Mouse (Mus musculus): ENCODE results near the gene Pcyt2.
A peak's percentile ranks its signal among the peaks of the same experiment; 100 is the strongest.
"Not testable (repeated sequence)": the region's sequence is repeated elsewhere in the genome, so short reads cannot be mapped to it uniquely, and the experiment has no call there.

Pcyt2 gene

GRCm38 (mm10) chr11:120615167-120615566, 2.6 kb downstream of the Pcyt2 start:
- peak in 1 of 2 experiments; percentile 22 for DNase-seq

- peak in 1 of 2 experiments; percentile 33 for DNase-seq
Measured at GRCm38 (mm10) chr11:120613976-120614375, 3.8 kb downstream of the Pcyt2 start.

- peak in 1 of 2 experiments; percentile 19 for DNase-seq
Measured at GRCm38 (mm10) chr11:120613481-120613972, 4.2 kb downstream of the Pcyt2 start.

GRCm38 (mm10) chr11:120612763-120613162, 5.0 kb downstream of the Pcyt2 start:
- peak; percentile 91 to 95 for DNase-seq

- DNase-seq, result no peak
Measured at GRCm38 (mm10) chr11:120610477-120611046, 7.2 kb downstream of the Pcyt2 start.

GRCm38 (mm10) chr11:120609250-120609649, 8.5 kb downstream of the Pcyt2 start:
- DNase-seq, result no peak

- DNase-seq, result no peak
Measured at GRCm38 (mm10) chr11:120608241-120609034, 9.3 kb downstream of the Pcyt2 start, which contains the start of gene Npb. Gene Npb (plus strand): TSS chr11:120608477.

- DNase-seq, result no peak
Measured at GRCm38 (mm10) chr11:120606764-120607163, 11.0 kb downstream of the Pcyt2 start.

- no peak for DNase-seq
Measured at GRCm38 (mm10) chr11:120605667-120606066, 12.1 kb downstream of the Pcyt2 start.

GRCm38 (mm10) chr11:120603545-120603944, 14.2 kb downstream of the Pcyt2 start:
- no peak for DNase-seq

- no peak for DNase-seq
Measured at GRCm38 (mm10) chr11:120600716-120601115, 17.0 kb downstream of the Pcyt2 start.

GRCm38 (mm10) chr11:120598990-120599549, 18.7 kb downstream of the Pcyt2 start:
- DNase-seq, result no peak

GRCm38 (mm10) chr11:120598283-120598989, 19.3 kb downstream of the Pcyt2 start, which contains the start of the genes Alyref and Anapc11:
Gene Alyref (minus strand): TSS chr11:120598365.
Gene Anapc11 (plus strand): TSS chr11:120598421.
- peak; percentile 92 to 97 for DNase-seq

- DNase-seq, result no peak
Measured at GRCm38 (mm10) chr11:120597240-120598235, 20.2 kb downstream of the Pcyt2 start.

- DNase-seq, result no peak
Measured at GRCm38 (mm10) chr11:120588531-120588930, 29.2 kb downstream of the Pcyt2 start.

- no peak for DNase-seq
Measured at GRCm38 (mm10) chr11:120583937-120584336, 33.8 kb downstream of the Pcyt2 start.

- not testable (repeated sequence) for DNase-seq
Measured at GRCm38 (mm10) chr11:120582982-120583293, 34.8 kb downstream of the Pcyt2 start.

- DNase-seq, result peak; percentile 41 to 44
Measured at GRCm38 (mm10) chr11:120582268-120582981, 35.3 kb downstream of the Pcyt2 start.

- DNase-seq, result peak; percentile 83 to 92
Measured at GRCm38 (mm10) chr11:120581490-120582267, 36.1 kb downstream of the Pcyt2 start, which contains the start of gene Arhgdia. Gene Arhgdia (minus strand): TSS chr11:120581624.

- peak; percentile 36 to 61 for DNase-seq
Measured at GRCm38 (mm10) chr11:120580871-120581331, 36.8 kb downstream of the Pcyt2 start.
